Mouse (Mus musculus) testis, postnatal 14 days (tissue): ENCODE data around the gene 9130409I23Rik.
"Not testable (repeated sequence)": the region's sequence is repeated elsewhere in the genome, so short reads cannot be mapped to it uniquely, and the experiment has no call there.

Experiments used
- DNase-seq: peaks from one replicate; pipeline ENCODE4 v3.0.0; 2021; ENCODE audit warnings: low spot score

9130409I23Rik gene

DNA sequence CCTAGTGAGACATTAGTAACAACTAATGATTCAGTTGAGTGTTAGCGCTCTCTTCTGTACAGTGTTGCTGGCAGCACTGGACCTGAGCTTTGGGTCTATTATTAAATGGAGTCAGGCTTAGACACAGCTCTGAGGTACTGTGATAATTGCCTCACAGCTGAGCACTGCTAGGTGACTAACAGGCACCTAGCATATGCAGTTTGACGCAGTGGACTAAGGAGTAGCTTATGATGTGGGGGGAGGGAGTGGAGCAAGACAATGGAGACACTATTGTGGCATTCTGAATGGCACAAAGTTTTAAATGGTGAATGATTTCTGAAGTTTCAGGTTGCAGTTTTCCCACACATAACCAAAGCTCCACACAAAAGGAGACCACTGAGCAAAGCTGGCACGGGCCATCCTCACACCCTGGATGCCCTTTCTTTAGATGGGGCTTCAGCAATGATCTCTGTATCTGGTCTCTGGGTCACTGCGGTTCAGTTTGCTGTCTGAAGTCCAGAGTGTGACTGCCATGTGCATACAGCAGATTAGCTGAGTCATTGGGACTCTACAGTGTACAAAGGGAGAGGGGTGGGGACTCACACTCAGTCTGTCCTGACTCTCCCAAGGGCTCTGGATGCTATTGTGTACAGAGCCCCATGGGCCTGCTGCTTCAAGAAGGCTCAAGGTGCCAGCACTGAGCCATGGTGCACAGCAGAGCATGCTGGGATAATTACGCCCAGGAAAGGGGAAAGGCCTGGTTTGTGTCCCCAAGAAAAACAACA, 15.8 kb upstream of the 9130409I23Rik start:
- DNase-seq: not testable (repeated sequence)

DNA sequence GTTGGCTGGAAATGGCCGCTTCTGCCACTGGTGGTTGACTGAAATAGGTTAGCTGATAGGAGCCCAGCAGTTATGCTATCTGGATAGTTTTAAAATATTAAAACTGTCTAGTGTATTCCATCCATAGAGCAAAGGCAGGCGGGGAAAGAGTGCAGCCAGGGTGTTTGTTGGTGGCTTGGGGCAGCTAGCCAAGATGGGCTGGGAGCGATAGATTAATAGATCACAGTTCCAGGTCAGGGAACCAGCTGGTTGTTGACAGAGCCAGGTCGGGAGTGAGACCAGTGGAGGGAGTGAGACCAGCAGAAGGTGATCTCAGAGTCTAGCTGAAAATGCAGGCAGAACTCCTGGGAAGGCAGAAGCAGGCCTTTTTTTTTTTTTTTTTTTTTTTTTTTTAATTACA, 13.4 kb upstream of the 9130409I23Rik start:
- no peak for DNase-seq

DNA sequence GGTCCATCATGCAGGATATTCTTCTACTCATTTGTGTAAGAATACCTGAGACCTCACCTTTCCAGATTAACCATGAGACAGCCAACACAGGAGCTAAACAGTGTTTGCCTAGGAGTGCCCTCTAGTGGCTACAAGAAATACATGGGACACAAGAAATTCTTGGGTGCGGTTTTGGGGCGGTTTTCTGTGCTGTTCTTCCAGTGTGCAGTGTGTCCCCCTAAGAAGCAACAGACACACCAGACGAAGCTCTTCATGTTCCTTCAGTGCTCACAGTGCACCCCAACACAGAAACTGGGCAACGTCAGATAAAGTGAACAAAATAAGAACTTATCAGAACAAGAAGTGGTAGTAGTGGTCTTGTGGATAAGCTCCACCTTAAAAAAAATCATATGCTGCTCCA, 11.4 kb upstream of the 9130409I23Rik start:
- DNase-seq: no peak

DNA sequence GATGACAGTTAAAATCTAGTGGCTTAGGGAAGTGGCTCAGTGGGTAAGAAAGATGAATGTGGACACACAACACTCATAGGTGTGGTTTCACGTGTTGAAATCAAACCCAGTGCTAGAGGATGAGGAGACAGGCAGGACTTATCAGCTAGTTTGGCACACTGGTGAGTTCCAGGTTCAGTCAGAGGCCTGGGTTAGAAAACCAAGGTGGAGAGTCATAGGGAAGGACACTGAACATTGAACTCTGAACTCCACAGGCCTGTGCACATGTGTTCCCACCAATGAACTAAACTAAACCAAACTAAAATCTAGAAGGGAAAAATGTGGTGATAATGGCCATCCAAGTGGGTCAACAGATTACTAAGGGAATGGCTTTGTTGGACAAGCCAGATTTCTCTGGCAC, 3.5 kb upstream of the 9130409I23Rik start:
- DNase-seq: no peak

DNA sequence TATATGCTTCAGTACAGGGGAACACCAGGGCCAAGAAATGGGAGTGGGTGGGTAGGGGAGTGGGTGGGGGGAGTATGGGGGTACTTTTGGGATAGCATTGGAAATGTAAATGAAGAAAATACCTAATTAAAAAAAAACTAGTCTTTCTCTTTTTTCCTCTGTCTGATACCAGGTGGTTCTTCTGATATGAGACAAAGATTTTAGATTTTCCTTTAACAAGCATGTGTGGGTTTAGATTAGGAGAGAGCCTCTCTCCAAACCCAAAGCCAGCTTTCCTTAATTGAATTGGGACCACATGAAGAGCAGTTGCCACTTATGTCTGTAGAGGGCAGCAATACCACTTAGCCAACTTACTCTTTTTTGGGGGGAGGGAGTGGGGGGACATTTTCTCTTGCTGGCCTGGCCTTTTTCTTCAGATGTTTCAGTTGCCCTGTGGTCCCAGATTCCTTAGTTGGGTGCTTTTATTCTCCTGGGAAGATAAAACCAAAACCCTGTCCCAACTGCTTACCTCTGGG, 1.7 kb upstream of the 9130409I23Rik start:
- DNase-seq: no peak

DNA sequence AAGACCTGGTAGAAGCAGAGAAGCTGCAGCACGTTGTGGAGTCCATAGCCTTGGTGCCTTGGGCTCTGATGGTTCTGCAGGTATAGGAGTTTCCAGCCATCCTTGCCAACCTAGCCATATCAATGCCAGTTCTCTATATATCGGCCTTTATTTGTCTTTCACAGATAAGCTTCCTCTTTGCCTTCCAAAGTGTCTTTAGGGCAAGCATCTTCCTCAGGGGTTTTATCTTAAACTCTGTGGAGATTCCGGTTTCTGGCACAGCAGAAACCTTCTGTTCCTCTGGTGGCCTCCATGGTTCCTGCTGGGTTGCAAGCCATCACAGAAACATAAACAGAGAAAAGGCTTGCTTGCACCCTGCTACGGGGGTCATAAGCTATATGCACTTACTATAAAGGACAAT, 1.9 kb downstream of the 9130409I23Rik start:
- DNase-seq: no peak

DNA sequence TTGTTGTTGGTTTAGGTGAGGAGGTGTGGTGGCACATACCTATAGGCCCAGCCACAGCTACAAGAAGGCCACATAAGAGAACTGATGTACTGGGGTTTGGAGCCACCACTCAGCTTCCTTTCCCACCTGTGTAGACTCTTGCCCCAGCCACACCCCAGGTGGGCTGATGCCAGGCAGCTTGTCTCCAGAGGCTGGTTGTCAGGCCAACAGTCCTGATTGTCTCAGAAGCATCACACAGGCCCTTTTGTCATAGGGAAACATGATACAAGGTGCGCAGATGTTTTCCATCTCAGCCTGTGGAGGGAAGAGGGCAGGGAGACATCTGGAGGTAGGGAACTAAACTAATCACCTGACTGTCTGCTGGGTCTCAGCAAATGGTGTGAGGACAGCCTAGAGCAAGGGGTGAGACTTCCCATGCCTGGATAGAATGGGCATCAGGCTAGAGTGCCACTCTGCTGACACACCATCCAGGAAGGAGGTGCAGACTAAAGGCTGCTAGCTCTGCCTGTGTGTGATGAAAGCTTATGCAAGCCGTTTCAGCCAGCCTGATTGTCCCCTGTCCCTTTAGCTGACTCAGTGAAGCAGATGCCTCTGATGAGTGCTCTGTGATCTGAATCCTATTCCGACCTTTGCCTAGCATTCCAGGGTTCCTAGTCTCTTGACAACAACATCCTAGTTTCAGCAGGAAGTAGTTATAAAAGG, 10.9 kb downstream of the 9130409I23Rik start:
- DNase-seq: no peak

DNA sequence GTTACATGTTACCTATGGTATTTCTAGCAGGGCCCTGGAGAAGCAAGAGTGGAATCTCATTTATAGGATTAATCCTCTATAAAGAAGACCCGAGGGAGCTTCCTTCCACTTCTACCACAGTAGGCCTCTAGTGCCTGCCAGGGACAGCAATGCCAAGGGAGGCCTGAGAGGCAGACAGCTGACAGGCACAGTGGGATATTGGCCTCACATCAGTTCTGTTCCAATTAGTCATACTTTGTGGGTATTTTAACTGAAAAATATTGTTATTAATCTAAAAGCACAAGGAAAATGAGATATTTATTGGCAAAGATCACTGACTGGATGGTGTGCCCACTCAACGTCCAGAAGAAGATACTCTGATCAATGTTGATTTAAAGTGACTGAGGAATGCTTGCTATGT, 13.0 kb downstream of the 9130409I23Rik start:
- no peak for DNase-seq

DNA sequence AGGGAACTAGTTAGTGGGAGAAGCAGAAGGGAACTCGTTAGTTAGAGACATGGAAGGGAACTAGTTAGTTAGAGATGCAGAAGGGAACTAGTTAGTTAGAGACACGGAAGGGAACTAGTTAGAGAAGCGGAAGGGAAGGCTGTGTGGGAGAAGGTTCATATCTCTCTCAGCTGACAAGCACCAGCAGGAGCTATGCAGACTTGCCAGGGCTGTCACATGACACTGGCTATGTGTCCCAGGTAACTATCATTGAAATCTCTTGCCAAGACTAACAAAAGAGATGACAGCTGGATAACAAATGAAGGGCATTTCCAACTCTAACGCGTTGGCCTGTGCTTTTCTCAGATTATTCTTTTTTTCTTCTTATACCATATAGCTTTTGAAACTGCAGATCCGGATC, 13.6 kb downstream of the 9130409I23Rik start:
- no peak for DNase-seq

DNA sequence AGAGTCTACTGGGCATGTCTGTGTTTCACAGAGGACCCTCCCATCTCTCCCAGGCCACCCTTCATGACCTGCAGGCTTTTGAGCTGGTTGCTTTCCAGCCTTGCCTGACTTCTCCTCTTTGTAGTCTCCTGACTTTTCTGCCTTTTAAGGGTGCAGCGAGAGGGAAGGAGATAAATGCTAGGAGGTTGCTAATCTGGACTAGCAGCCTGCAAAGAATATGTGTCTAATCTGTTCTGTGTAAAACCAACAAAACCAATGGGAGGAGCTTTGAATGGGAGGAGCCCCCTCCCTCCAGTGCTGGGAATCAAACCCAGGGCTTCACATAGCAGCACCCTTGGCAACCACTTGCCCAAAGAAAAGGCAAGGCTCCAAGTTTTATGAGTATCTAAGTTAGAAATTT, 17.3 kb downstream of the 9130409I23Rik start:
- DNase-seq: no peak

DNA sequence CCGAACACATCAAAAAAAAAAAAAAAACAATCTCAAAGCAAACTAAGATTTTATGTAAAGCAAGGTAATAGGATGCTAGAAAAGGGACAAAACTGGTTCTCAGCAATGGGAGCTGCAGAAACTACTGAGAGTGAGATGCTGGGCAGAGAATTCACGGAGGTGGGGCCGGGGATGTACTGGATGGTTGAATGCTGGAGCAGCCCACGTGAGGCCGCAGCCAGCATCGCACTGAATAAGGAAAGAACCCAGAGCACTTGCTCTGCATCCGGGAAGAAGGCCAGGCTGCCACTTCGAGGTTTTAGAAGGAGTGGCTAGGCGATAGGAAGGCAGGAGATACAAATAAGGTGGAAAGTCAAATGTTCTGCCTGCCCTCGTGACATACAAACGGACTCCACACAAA, 18.6 kb downstream of the 9130409I23Rik start:
- DNase-seq: no peak

DNA sequence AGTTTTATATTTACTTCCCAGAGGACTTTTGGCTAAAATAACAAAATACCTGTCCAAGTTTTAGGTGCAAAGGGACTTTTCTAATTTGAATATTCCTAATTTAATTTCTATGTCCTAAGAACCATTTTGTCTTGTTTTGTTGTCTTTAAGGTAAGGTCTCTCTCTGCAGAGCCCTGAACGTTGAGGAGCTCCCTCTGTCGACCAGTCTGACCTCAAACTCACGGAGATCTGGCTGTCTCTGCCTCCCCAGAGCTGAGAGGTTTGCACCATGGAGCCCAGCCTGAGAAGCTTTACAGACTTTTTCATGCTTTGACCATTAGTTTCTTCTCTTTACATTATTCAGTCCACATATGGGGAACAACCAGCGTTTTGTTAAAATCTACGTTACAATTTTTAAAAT, 22.0 kb downstream of the 9130409I23Rik start:
- DNase-seq: no peak

DNA sequence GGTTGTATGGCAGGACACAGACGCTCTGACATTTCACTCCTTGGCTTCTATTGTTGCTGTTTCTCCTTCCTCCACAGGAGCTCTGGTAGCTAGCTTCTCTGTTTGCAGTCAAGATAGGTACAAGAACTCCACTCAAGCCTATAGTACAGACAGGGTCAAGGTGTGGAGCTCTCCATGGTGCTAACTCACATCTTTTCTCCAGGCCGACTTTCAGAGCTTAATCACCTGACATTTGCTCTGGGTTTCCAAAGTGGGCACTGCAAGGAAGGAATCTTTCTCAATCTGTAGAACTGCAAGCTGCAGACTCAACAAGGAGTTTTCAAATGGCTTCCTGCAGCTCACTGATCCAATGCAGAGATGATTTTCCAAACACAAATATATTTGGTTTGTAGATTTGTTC, 33.0 kb downstream of the 9130409I23Rik start:
- DNase-seq: no peak

DNA sequence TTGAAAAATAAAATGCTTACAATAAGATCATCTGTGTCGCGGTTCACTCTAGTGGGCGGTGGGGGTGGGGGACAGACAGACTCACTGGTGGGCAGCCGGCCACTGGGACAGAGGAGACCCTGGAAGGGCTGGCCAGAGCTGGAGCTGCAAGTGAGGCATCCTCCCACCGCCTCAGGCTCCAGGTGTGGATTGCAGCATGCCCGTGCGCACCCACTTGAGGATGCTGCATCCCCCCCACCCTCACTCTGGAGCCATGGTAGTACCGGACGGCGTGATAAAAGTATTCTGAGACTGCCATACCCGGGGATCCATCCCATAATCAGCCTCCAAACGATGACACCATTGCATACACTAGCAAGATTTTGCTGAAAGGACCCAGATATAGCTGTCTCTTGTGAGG, 39.0 kb downstream of the 9130409I23Rik start:
- DNase-seq: no peak
